Mouse (Mus musculus): Measurements from ENCODE around the gene Fam136a. TPM values are rescaled to one million over a fixed set of nuclear protein-coding genes. Genes with fewer than 3 reads are reported as not detected.
A peak's percentile ranks its signal among the peaks of the same experiment; 100 is the strongest.

Fam136a gene
- 92.4 and 99.4 TPM in 2 replicates for polyA plus RNA-seq (2015; fragmentation: Nextera tagmentation; extraction: Ambion mirVana)

DNA sequence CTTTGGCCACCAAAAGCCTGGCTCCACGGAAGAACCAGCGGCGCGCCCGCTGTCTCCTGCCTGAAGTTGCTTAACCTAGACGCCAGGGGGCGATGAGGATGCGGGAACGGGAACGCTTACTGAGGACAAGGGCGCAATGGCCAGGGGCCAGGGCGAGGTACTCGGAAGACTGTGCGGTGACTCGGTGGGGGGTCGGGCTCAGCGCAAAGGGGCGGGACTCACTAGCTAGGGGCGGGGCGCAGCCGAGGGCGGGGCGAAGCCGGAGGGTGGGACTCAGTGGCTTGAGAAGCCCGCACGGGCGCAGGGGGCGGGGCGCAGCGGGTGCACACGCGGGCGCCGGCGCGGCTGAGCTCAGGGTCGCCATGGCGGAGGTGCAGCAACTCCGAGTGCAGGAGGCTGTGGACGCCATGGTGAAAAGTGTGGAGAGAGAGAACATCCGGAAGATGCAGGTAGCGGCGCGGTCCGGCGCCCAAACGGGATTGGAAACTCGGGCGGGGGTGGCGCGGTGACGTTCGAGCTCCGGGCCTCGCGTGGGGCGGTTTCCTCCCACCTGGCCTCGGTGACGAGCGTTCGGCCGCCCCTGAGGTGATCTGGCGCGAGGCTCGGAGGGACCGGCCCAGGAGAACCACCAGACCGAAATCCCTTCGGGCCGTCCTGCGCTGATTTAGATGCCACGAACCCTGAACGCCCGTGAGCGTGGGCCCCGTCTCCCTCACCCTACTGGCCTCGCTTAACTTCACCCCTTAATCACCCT is at the start of gene Fam136a:
Fam136a (plus strand) TSS at position 276 of the 754 bp plus-strand sequence.
- no peaks in the 10 kb centered on the region for H3K27me3 ChIP-seq (ENCODE audit: control insufficient read depth, insufficient read depth, low read length)
- peaks cover 13% of the 10 kb centered on the region for H3K4me1 ChIP-seq (ENCODE audit: control insufficient read depth, insufficient read depth, low read length)
- H3K9me3 ChIP-seq (replicated peaks; ENCODE audit: control insufficient read depth, low read length), result no peaks in the 10 kb centered on the region
- H3K9ac ChIP-seq (ENCODE audit: low read length), result peak within 1 kb of the TSS; percentile 92
- under 1% methylated on average over 76 of the region's 76 CpGs for WGBS
- ATAC-seq (replicated peaks; ENCODE audit: extremely low read depth, insufficient read depth, low FRiP score), result peak; percentile 94
- H3K36me3 ChIP-seq (ENCODE audit: control insufficient read depth, insufficient read depth), result peaks cover 4% of the 10 kb centered on the region; the same call in 1 of the 2 replicates
- H3K4me3 ChIP-seq (ENCODE audit: low read length), result peak within 1 kb of the TSS; percentile 85
- H3K27ac ChIP-seq (ENCODE audit: low read length), result peak within 1 kb of the TSS; percentile 85
- H3K4me2 ChIP-seq (ENCODE audit: low read depth, low read length), result peak within 1 kb of the TSS; percentile 100

DNA sequence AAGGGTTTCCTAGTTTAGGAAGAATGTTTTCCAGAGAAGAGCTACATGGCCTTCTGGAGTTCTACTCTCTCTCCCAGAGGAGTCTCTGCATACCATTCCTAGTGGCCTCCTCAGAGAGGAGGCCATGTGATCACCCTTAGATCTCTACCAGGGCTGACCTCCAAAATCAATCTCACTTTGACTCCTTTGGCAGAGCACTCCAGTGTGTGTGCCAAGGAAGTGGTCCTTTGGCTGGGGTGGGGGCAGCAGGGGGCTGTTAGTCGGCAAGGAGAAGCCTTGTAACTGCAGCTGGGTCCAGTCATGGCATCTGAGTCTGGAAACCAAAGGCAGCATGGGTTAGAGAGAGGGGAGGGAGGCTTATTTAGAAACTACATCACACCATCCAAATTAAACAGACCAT is 48.4 kb upstream of the Fam136a start:
- Histone ChIP-seq H3K36me3 (ENCODE audit: control insufficient read depth, insufficient read depth) (no peaks in the 10 kb centered on the region), H3K4me3 (ENCODE audit: low read length) (no peak overlapping the region), H3K27me3 (ENCODE audit: control insufficient read depth, insufficient read depth, low read length) (no peaks in the 10 kb centered on the region), H3K9me3 (replicated peaks; ENCODE audit: control insufficient read depth, low read length) (no peaks in the 10 kb centered on the region), H3K9ac (ENCODE audit: low read length) (no peak overlapping the region), H3K4me2 (ENCODE audit: low read depth, low read length) (no peak overlapping the region), H3K4me1 (ENCODE audit: control insufficient read depth, insufficient read depth, low read length) (no peaks in the 10 kb centered on the region; the same call in 1 of the 2 replicates), H3K27ac (ENCODE audit: low read length) (no peak overlapping the region)
- WGBS, result 52% methylated on average over 1 of the region's 1 CpGs
- ATAC-seq (replicated peaks; ENCODE audit: extremely low read depth, insufficient read depth, low FRiP score), result no peak

DNA sequence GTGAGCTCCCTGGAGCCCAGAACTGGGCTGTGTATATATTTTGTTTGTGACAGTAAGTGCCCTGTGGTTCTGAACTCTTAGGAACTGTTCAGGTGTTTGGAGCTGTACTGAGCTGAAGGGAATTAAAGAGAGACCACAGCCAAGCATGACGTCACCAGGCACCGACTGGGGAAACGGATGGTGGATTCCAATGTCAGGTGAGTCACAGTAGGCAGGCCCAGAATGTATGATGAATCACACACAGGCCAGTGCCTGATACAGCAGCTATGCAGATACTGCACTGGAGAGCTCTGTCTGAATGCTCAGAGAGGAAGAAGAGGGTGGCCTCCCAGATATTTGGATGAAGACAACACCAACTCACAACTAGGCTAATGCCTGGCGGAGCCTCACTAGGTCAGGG is 46.6 kb upstream of the Fam136a start:
- peak; percentile 63; the same call in 1 of the 2 replicates for ATAC-seq (replicated peaks; ENCODE audit: extremely low read depth, insufficient read depth, low FRiP score)
- H3K27me3 ChIP-seq (ENCODE audit: control insufficient read depth, insufficient read depth, low read length), result no peaks in the 10 kb centered on the region
- H3K9me3 ChIP-seq (replicated peaks; ENCODE audit: control insufficient read depth, low read length), result no peaks in the 10 kb centered on the region
- H3K4me1 ChIP-seq (ENCODE audit: control insufficient read depth, insufficient read depth, low read length), result no peaks in the 10 kb centered on the region; the same call in 1 of the 2 replicates
- H3K27ac ChIP-seq (ENCODE audit: low read length), result no peak overlapping the region; the same call in 1 of the 2 replicates
- no peak overlapping the region for H3K9ac ChIP-seq (ENCODE audit: low read length)
- no peaks in the 10 kb centered on the region for H3K36me3 ChIP-seq (ENCODE audit: control insufficient read depth, insufficient read depth)
- no peak overlapping the region for H3K4me2 ChIP-seq (ENCODE audit: low read depth, low read length)
- no peak overlapping the region for H3K4me3 ChIP-seq (ENCODE audit: low read length)
- 31% methylated on average over 4 of the region's 4 CpGs for WGBS

DNA sequence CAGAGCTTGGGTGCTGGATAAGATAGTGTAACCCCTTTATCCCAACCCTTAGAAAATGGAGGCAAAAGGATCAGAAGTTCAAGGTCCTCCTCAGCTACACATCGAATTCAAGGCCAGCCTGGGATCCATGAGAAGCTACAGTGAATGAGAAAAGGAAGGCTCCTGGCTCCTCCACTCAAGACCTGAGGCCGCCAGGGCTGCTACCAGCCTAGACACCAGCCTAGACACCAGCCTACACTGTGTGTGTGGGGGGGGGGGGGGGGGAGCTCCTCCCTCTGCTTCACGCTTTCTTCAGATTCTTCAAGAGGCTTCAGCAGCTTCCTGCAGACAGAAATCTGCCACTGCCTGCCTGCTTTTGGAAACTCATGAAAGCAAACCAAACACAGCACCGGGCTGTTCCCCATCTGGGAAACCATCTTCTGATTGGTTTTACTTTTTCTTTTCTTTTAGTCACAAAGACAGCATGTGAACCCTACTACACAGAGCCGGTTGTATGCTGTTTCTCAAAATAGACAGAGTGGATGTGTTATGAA is 43.3 kb upstream of the Fam136a start:
- Histone ChIP-seq H3K36me3 (ENCODE audit: control insufficient read depth, insufficient read depth) (no peaks in the 10 kb centered on the region), H3K4me3 (ENCODE audit: low read length) (no peak overlapping the region), H3K4me1 (ENCODE audit: control insufficient read depth, insufficient read depth, low read length) (no peaks in the 10 kb centered on the region; the same call in 1 of the 2 replicates), H3K27ac (ENCODE audit: low read length) (no peak overlapping the region), H3K27me3 (ENCODE audit: control insufficient read depth, insufficient read depth, low read length) (no peaks in the 10 kb centered on the region), H3K9me3 (replicated peaks; ENCODE audit: control insufficient read depth, low read length) (no peaks in the 10 kb centered on the region), H3K4me2 (ENCODE audit: low read depth, low read length) (no peak overlapping the region), H3K9ac (ENCODE audit: low read length) (no peak overlapping the region)
- 79% methylated on average over 5 of the region's 5 CpGs for WGBS
- no peak for ATAC-seq (replicated peaks; ENCODE audit: extremely low read depth, insufficient read depth, low FRiP score)

DNA sequence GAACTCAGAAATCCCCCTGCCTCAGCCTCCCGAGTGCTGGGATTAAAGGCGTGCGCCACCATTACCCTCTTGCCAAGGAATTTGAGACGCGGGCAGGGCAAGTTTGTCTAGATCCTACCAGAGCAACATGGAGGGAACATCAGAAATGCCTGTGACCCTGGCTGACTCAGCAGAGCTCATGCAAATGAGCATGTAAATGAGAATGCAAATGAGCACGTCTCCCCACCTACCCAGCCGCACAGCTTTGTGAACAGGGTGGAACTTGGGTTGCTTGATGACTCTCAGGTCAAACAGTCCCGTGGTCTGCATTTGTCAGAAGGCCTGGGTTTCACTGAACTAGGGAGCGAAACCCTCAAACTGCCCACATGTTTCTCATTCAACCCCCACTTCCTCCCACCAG is 42.5 kb upstream of the Fam136a start:
- no peaks in the 10 kb centered on the region; the same call in 1 of the 2 replicates for H3K4me1 ChIP-seq (ENCODE audit: control insufficient read depth, insufficient read depth, low read length)
- H3K27me3 ChIP-seq (ENCODE audit: control insufficient read depth, insufficient read depth, low read length), result no peaks in the 10 kb centered on the region
- no peaks in the 10 kb centered on the region for H3K36me3 ChIP-seq (ENCODE audit: control insufficient read depth, insufficient read depth)
- H3K9me3 ChIP-seq (replicated peaks; ENCODE audit: control insufficient read depth, low read length), result no peaks in the 10 kb centered on the region
- no peak overlapping the region for H3K4me3 ChIP-seq (ENCODE audit: low read length)
- H3K27ac ChIP-seq (ENCODE audit: low read length), result no peak overlapping the region
- H3K4me2 ChIP-seq (ENCODE audit: low read depth, low read length), result no peak overlapping the region
- WGBS, result 90% methylated on average over 9 of the region's 9 CpGs
- no peak for ATAC-seq (replicated peaks; ENCODE audit: extremely low read depth, insufficient read depth, low FRiP score)
- H3K9ac ChIP-seq (ENCODE audit: low read length), result no peak overlapping the region

DNA sequence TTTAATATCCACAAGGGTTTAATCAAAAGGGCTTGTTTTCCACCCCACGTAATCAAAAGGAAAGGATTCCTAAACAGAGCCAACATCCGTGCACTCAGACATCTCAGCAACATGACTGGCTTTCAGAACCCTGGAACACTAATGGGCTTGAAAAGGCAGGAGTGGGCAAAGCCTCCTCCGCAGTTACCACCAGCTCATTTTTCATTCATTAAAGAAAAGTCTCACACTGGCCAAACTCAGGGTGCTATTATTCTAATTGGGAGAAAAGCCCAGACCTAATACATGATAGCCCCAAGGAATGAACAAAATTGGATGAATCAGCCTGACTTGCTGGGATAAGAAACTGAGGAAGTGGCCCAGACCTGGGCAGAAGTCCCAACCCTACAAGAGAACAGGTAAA is 41.0 kb upstream of the Fam136a start:
- Histone ChIP-seq H3K36me3 (ENCODE audit: control insufficient read depth, insufficient read depth) (no peaks in the 10 kb centered on the region), H3K4me1 (ENCODE audit: control insufficient read depth, insufficient read depth, low read length) (no peaks in the 10 kb centered on the region), H3K9me3 (replicated peaks; ENCODE audit: control insufficient read depth, low read length) (no peaks in the 10 kb centered on the region), H3K9ac (ENCODE audit: low read length) (no peak overlapping the region), H3K4me2 (ENCODE audit: low read depth, low read length) (no peak overlapping the region), H3K4me3 (ENCODE audit: low read length) (no peak overlapping the region), H3K27ac (ENCODE audit: low read length) (no peak overlapping the region), H3K27me3 (ENCODE audit: control insufficient read depth, insufficient read depth, low read length) (no peaks in the 10 kb centered on the region)
- 78% methylated on average over 3 of the region's 3 CpGs for WGBS
- ATAC-seq (replicated peaks; ENCODE audit: extremely low read depth, insufficient read depth, low FRiP score), result no peak

DNA sequence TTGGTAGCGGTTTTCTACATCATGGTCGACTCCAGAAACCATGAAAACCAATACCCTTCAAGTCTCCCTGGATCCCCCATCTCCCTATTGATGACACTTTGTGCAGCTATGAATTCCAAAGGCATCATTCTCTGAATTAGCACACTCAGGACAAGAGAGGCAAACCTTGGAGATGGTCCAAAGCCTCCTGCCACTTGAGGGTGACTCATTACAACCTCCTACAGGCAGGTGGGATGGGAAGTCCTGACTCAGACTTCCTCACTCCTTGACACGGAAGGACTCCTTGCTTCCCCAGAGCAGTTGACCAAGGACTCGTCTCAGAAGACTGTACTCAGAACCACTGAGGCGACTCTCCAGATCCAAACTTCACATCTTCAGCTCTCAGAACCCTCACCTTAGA is 39.8 kb upstream of the Fam136a start:
- no peak for ATAC-seq (replicated peaks; ENCODE audit: extremely low read depth, insufficient read depth, low FRiP score)
- 72% methylated on average over 5 of the region's 5 CpGs for WGBS
- 0 out of 2 replicates have a peak, but pooled peaks cover 3% of the 10 kb centered on the region for H3K9me3 ChIP-seq (replicated peaks; ENCODE audit: control insufficient read depth, low read length)

DNA sequence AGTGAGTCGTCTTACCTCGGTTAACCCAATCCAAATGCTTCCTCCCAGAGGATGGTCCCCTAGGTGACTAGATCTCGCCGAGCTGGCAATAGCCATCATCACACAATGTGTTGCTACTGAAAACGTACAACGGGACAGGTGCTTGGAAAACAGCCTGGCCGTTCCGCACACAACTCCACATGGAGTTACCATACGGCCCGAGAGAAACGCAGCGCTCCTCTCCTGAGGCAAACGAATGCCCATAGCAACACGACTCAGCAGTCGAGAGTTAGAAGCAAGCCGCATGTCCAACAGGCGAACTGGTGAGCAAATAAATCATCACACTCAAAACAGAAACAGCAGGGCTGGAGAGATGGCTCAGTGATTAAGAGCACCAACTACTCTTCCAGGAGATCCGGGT is 38.6 kb upstream of the Fam136a start:
- no peak overlapping the region for H3K4me3 ChIP-seq (ENCODE audit: low read length)
- H3K4me2 ChIP-seq (ENCODE audit: low read depth, low read length), result no peak overlapping the region
- ATAC-seq (replicated peaks; ENCODE audit: extremely low read depth, insufficient read depth, low FRiP score), result no peak
- no peaks in the 10 kb centered on the region for H3K4me1 ChIP-seq (ENCODE audit: control insufficient read depth, insufficient read depth, low read length)
- 0 out of 2 replicates have a peak, but pooled peaks cover 3% of the 10 kb centered on the region for H3K9me3 ChIP-seq (replicated peaks; ENCODE audit: control insufficient read depth, low read length)
- WGBS, result 88% methylated on average over 18 of the region's 18 CpGs
- H3K27ac ChIP-seq (ENCODE audit: low read length), result no peak overlapping the region
- no peaks in the 10 kb centered on the region for H3K36me3 ChIP-seq (ENCODE audit: control insufficient read depth, insufficient read depth)
- H3K27me3 ChIP-seq (ENCODE audit: control insufficient read depth, insufficient read depth, low read length), result no peaks in the 10 kb centered on the region
- no peak overlapping the region for H3K9ac ChIP-seq (ENCODE audit: low read length)

More for the DNA sequence above, 39.8 kb upstream of the Fam136a start:
- Histone ChIP-seq H3K27me3 (ENCODE audit: control insufficient read depth, insufficient read depth, low read length) (no peaks in the 10 kb centered on the region), H3K9ac (ENCODE audit: low read length) (no peak overlapping the region), H3K4me1 (ENCODE audit: control insufficient read depth, insufficient read depth, low read length) (no peaks in the 10 kb centered on the region), H3K27ac (ENCODE audit: low read length) (no peak overlapping the region), H3K4me3 (ENCODE audit: low read length) (no peak overlapping the region), H3K4me2 (ENCODE audit: low read depth, low read length) (no peak overlapping the region), H3K36me3 (ENCODE audit: control insufficient read depth, insufficient read depth) (no peaks in the 10 kb centered on the region)

DNA sequence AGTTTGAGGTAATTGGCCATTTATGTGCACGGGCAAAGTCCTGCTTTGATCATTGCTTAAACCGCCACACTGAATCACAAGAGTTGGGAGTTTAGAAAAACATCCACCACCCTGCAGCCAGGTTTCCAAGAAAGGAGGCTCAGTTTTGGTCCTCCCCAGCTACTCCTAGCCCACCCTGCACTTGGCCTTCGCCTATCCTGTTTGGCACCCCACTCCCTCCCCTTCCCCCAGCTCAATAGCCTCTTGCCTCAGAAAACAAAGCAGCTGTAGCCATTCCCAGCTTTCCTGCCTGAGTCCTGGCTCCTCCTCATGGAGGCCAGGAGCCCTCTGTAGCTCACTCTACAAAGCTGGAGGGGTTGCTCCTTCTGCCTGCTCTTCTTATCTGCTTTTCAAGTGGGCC is 37.1 kb upstream of the Fam136a start:
- WGBS, result 58% methylated on average over 3 of the region's 3 CpGs
- H3K36me3 ChIP-seq (ENCODE audit: control insufficient read depth, insufficient read depth), result no peaks in the 10 kb centered on the region
- ATAC-seq (replicated peaks; ENCODE audit: extremely low read depth, insufficient read depth, low FRiP score), result no peak
- H3K4me3 ChIP-seq (ENCODE audit: low read length), result no peak overlapping the region
- no peaks in the 10 kb centered on the region for H3K4me1 ChIP-seq (ENCODE audit: control insufficient read depth, insufficient read depth, low read length)
- no peak overlapping the region for H3K9ac ChIP-seq (ENCODE audit: low read length)
- no peak overlapping the region for H3K4me2 ChIP-seq (ENCODE audit: low read depth, low read length)
- H3K9me3 ChIP-seq (replicated peaks; ENCODE audit: control insufficient read depth, low read length), result 0 out of 2 replicates have a peak, but pooled peaks cover 3% of the 10 kb centered on the region
- H3K27me3 ChIP-seq (ENCODE audit: control insufficient read depth, insufficient read depth, low read length), result no peaks in the 10 kb centered on the region
- H3K27ac ChIP-seq (ENCODE audit: low read length), result no peak overlapping the region
